Mouse (Mus musculus): ENCODE data around the gene Klhl23. TPM values are rescaled to one million over a fixed set of nuclear protein-coding genes. Genes with fewer than 3 reads are reported as not detected.

Klhl23 gene
- polyA plus RNA-seq, 1 experiment = 5.8 TPM

DNA sequence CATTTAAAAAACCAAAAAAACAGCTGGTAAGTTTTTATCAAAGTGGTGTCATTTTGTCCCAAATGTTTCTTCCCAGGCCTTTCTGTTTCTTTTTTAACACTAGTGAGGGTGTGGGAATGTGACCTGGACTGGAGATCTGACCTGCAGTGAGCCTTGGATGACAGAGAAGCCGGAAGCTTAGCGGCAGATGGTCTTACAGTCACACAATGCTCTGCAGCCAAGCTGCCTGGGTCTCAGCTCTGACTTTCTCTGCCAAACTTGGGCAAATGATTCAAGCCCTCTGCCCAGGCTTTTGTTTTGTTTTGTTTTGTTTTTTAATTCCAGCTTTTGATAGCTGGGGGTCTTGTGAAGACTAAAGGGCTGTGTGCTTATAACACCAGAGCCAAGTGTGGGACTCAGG lies 4.6 kb downstream of the Klhl23 start:
- Histone ChIP-seq H3K4me1 (ENCODE audit: control insufficient read depth, insufficient read depth, low read length) (0 out of 2 replicates have a peak, but pooled peaks cover 3% of the 10 kb centered on the region), H3K4me3 (replicated peaks; ENCODE audit: extremely low read depth, low read depth, low read length) (no peak overlapping the region)
- TF ChIP-seq POLR2A (IDR thresholded peaks at IDR 0.05; ENCODE audit: borderline replicate concordance, extremely low read depth, low read depth, low read length) = no peak
- no peak for TF ChIP-seq CTCF (IDR thresholded peaks at IDR 0.05; ENCODE audit: insufficient read depth, low read length)
- WGBS = 59% methylated on average over 2 of the region's 2 CpGs
- no peak for DNase-seq

DNA sequence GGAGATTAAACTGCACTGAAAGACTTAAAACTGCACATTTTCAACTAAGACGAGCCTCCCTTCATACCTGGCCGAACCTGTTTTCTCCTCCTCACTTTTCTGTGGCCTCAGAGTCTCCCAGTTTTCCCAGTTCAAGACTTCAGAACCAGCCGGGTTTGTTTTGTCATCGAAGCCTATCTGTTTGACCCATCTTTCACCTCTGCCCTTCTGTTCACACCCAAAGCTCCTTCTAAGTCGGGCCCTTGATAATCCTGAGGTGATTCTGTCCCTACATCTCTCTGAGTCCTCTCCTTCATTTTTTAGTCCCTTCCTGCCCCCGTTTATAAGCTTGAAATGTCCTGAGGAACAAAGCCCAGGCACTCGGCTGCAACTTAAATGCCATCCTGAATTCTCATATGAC lies 6.3 kb downstream of the Klhl23 start:
- DNase-seq = no peak
- TF ChIP-seq CTCF (IDR thresholded peaks at IDR 0.05; ENCODE audit: insufficient read depth, low read length) (no peak), POLR2A (IDR thresholded peaks at IDR 0.05; ENCODE audit: borderline replicate concordance, extremely low read depth, low read depth, low read length) (no peak)
- Histone ChIP-seq H3K4me3 (replicated peaks; ENCODE audit: extremely low read depth, low read depth, low read length) (no peak overlapping the region), H3K4me1 (ENCODE audit: control insufficient read depth, insufficient read depth, low read length) (0 out of 2 replicates have a peak, but pooled peaks cover 3% of the 10 kb centered on the region)
- 39% methylated on average over 7 of the region's 7 CpGs for WGBS

DNA sequence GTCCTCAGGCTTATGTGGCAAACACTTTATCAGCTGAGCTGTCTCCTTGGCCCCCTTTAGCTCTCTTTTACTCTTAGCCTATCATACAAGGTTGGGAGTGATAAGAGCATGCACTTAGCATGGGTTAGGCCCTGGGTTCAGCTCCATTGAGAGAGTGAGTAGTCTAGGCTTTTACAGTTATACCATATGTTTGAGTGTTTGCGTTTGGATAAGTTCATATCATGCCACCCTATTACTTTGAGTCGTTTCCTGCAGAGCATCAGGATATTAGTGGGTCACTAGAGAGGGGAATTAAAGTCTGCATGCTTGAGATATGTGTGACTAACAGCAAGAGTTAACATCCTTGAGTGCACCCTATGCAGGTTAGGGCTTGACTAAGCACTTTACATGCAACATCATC lies 7.9 kb downstream of the Klhl23 start:
- DNase-seq = no peak
- TF ChIP-seq CTCF (IDR thresholded peaks at IDR 0.05; ENCODE audit: insufficient read depth, low read length) (no peak), POLR2A (IDR thresholded peaks at IDR 0.05; ENCODE audit: borderline replicate concordance, extremely low read depth, low read depth, low read length) (no peak)
- 80% methylated on average over 2 of the region's 2 CpGs for WGBS
- no peak overlapping the region for H3K4me3 ChIP-seq (replicated peaks; ENCODE audit: extremely low read depth, low read depth, low read length)
- 0 out of 2 replicates have a peak, but pooled peaks cover 3% of the 10 kb centered on the region for H3K4me1 ChIP-seq (ENCODE audit: control insufficient read depth, insufficient read depth, low read length)

DNA sequence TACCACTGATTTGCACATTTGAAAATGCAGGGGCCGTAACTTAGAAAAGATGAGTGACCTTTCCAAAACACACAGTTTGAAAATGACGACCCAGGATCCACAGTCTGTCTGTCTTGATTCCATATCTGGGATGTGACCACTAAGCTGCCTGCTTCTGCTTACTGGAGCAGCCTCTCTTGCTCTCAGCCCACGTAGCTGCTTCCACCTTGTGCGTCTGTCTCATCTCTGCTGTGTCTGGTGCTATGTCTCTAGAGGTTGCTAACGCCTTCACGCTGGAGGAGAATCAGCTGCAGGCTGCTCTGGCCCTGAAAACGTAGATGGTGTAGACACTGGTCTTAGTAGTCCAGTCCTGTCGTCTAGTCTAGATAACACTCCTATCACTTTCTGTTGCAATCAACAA lies 8.4 kb downstream of the Klhl23 start:
- TF ChIP-seq POLR2A (IDR thresholded peaks at IDR 0.05; ENCODE audit: borderline replicate concordance, extremely low read depth, low read depth, low read length) = no peak
- no peak for TF ChIP-seq CTCF (IDR thresholded peaks at IDR 0.05; ENCODE audit: insufficient read depth, low read length)
- WGBS = 84% methylated on average over 8 of the region's 8 CpGs
- H3K4me3 ChIP-seq (replicated peaks; ENCODE audit: extremely low read depth, low read depth, low read length) = no peak overlapping the region
- no peak for DNase-seq
- H3K4me1 ChIP-seq (ENCODE audit: control insufficient read depth, insufficient read depth, low read length) = 0 out of 2 replicates have a peak, but pooled peaks cover 3% of the 10 kb centered on the region

DNA sequence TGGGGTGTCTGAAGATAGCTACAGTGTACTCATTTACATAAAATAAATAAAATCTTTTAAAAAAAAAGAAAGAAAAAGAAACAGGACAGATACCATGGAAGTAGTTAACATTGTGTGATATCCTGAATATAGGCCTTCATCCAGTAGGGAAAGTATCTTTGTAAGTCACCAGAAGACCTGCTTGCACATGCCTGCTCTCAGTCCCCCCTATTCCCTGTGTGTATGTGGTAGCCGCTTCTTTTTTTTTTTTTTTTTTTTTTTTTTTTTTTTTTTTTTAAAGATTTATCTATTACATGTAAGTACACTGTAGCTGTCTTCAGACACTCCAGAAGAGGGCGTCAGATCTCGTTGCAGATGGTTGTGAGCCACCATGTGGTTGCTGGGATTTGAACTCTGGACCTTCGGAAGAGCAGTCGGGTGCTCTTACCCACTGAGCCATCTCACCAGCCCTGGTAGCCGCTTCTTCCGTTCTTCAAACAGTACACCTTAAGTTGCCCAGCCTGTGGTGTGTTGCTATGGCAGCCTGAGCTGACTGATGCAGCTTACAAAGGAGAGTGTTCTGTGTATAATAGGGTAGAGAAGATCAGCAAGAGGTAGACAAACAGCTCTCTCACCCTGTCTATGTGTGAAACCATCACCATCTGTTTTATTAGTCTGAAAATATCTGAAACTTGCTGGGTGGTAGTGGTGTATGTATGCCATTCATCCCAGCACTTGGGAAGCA lies 15.7 kb downstream of the Klhl23 start:
- Histone ChIP-seq H3K4me1 (ENCODE audit: control insufficient read depth, insufficient read depth, low read length) (no peaks in the 10 kb centered on the region), H3K4me3 (replicated peaks; ENCODE audit: extremely low read depth, low read depth, low read length) (no peak overlapping the region)
- no peak for DNase-seq
- 81% methylated on average over 7 of the region's 7 CpGs for WGBS
- TF ChIP-seq POLR2A (IDR thresholded peaks at IDR 0.05; ENCODE audit: borderline replicate concordance, extremely low read depth, low read depth, low read length) = no peak
- no peak for TF ChIP-seq CTCF (IDR thresholded peaks at IDR 0.05; ENCODE audit: insufficient read depth, low read length)

DNA sequence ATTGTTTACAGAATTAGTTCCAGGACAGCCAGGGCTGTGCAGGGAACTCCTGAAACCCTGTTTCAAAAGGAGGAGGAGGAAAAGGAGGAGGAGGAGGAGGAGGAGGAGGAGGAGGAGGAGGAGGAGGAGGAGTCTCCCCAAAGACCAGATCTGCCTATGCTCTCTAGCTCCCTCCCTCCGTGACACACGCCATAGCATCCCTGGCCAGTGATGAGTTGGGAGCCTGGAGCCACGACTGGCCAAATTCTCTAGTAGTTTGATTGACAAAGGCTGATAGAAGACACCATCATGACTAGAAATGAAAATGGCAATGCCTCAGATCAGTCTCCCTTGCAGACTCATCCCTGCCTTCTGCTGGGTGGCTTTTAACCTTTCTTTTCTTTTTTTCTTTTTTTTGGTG lies 16.3 kb downstream of the Klhl23 start:
- 46% methylated on average over 3 of the region's 3 CpGs for WGBS
- TF ChIP-seq POLR2A (IDR thresholded peaks at IDR 0.05; ENCODE audit: borderline replicate concordance, extremely low read depth, low read depth, low read length) = no peak
- TF ChIP-seq CTCF (IDR thresholded peaks at IDR 0.05; ENCODE audit: insufficient read depth, low read length) = peak; percentile 15; the same call in 1 of the 2 replicates

DNA sequence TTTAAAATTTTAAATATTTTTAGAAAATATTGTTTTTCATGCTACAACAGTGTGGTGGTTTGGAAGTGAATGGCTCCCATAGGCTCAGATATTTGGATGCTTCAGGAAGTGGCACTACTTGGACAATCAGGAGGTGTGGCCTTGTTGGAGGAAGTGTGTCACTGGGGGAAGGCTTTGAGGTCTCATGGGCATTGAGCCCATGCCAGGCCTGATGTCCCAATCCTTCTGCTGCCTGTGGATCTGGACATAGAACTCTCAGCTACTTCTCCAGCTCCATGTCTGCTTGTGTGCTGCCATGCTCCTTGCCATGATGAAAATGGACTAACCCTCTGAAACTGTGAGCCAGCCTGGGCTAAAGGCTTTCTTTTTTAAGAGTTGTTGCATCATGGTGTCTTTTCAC lies 17.0 kb downstream of the Klhl23 start:
- Histone ChIP-seq H3K4me3 (replicated peaks; ENCODE audit: extremely low read depth, low read depth, low read length) (no peak overlapping the region), H3K4me1 (ENCODE audit: control insufficient read depth, insufficient read depth, low read length) (no peaks in the 10 kb centered on the region)
- DNase-seq = no peak
- TF ChIP-seq CTCF (IDR thresholded peaks at IDR 0.05; ENCODE audit: insufficient read depth, low read length) = no peak
- no peak for TF ChIP-seq POLR2A (IDR thresholded peaks at IDR 0.05; ENCODE audit: borderline replicate concordance, extremely low read depth, low read depth, low read length)

More for the DNA sequence above, 16.3 kb downstream of the Klhl23 start:
- H3K4me1 ChIP-seq (ENCODE audit: control insufficient read depth, insufficient read depth, low read length) = no peaks in the 10 kb centered on the region
- H3K4me3 ChIP-seq (replicated peaks; ENCODE audit: extremely low read depth, low read depth, low read length) = no peak overlapping the region
- DNase-seq = no peak

DNA sequence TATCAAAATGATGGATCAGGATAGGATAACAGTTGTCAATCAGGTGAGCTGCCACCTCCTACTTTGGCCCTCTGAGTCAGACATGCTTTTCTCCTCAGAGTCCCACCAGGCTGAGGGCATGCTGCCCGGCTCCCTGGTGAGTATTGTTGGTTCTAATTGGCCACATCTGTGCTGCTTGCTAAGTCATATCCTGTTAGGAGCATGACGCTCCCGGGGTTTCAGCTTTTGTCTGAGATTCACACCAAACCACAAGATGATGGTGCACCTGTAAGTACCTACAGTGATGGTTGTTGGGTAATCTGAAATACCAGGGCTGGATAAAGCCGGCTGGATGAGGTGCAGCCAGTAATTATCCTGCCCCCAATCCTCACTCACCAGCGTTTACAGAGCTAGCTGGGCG lies 18.5 kb downstream of the Klhl23 start:
- H3K4me3 ChIP-seq (replicated peaks; ENCODE audit: extremely low read depth, low read depth, low read length) = no peak overlapping the region
- TF ChIP-seq CTCF (IDR thresholded peaks at IDR 0.05; ENCODE audit: insufficient read depth, low read length) (no peak), POLR2A (IDR thresholded peaks at IDR 0.05; ENCODE audit: borderline replicate concordance, extremely low read depth, low read depth, low read length) (no peak)
- H3K4me1 ChIP-seq (ENCODE audit: control insufficient read depth, insufficient read depth, low read length) = no peaks in the 10 kb centered on the region
- DNase-seq = no peak
- WGBS = 33% methylated on average over 6 of the region's 6 CpGs

DNA sequence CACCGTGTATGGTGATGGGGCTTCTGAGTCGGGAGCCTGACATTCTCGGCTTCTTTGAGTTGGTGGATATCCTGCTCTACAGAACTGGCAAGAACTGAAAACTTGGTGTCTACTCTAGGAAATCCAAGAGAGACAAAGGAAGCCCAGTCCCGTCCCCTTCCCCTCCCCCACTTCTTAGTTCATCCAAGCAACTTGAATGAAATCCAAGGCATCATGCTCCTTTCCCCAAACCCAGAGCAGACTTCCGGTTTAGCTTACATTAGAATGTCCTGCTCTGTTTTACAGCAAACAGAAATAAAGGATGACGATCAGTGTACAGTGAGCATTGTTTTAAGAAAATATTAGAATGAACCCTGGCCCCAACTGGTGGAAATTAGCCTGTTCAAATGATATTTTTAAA lies 27.5 kb downstream of the Klhl23 start:
- WGBS = 37% methylated on average over 6 of the region's 6 CpGs
- no peak for DNase-seq

DNA sequence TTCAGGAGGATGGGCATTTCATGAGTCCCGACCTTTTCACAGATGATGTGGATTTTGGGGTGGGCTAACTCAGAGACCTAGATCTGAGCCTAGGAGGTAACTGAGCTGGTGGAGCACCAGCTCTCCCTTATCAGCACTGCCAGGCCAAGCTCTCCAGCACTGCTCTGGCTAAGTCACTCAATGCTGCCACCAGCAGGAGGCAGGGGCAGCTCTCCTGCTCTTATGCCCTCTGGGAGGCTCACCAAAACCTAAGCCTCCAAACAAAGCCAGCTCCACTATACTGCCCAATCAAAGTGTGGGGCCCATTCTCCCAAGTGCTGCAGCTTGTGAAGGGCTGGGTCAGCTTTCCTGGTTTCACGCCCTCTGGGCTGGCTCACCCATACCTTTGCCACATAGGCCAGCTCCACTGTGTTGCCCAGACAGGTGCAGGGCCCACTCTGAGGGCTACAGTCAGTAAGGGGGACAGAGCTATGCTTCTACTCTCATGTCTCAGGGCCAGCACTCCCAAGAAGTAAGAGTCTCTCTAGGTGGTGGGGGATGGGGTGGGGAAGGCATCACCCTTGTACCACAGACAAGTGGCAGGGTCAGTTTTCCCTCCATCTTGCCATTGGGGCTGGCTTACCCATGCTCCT lies 29.8 kb downstream of the Klhl23 start:
- no peak for DNase-seq
- TF ChIP-seq POLR2A (IDR thresholded peaks at IDR 0.05; ENCODE audit: borderline replicate concordance, extremely low read depth, low read depth, low read length) (no peak), CTCF (IDR thresholded peaks at IDR 0.05; ENCODE audit: insufficient read depth, low read length) (peak; percentile 10; the same call in 1 of the 2 replicates)
- WGBS = 74% methylated on average over 2 of the region's 2 CpGs
- Histone ChIP-seq H3K4me1 (ENCODE audit: control insufficient read depth, insufficient read depth, low read length) (no peaks in the 10 kb centered on the region; the same call in 1 of the 2 replicates), H3K4me3 (replicated peaks; ENCODE audit: extremely low read depth, low read depth, low read length) (no peak overlapping the region)

More for the DNA sequence above, 27.5 kb downstream of the Klhl23 start:
- no peak for TF ChIP-seq POLR2A (IDR thresholded peaks at IDR 0.05; ENCODE audit: borderline replicate concordance, extremely low read depth, low read depth, low read length)
- no peak for TF ChIP-seq CTCF (IDR thresholded peaks at IDR 0.05; ENCODE audit: insufficient read depth, low read length)
- Histone ChIP-seq H3K4me1 (ENCODE audit: control insufficient read depth, insufficient read depth, low read length) (no peaks in the 10 kb centered on the region; the same call in 1 of the 2 replicates), H3K4me3 (replicated peaks; ENCODE audit: extremely low read depth, low read depth, low read length) (no peak overlapping the region)
